Mouse (Mus musculus): ENCODE results near the gene Vav2. TPM values are rescaled to one million over a fixed set of nuclear protein-coding genes. Genes with fewer than 3 reads are reported as not detected.

Gene Vav2
- 7.1 TPM in 2 replicates for polyA plus RNA-seq (2015; fragmentation: Nextera tagmentation; extraction: Ambion mirVana)

GRCm38 (mm10) chr2:27426855-27427457 is at the start of gene Vav2:
Gene Vav2 (minus strand): TSS chr2:27427033.
- ATAC-seq (ENCODE audit: low FRiP score, low TSS enrichment), result peak; percentile 91
- H3K4me3 ChIP-seq (ENCODE audit: low read length), result peak within 1 kb of the TSS; percentile 72
- under 1% methylated on average over 58 of the region's 58 CpGs for WGBS

DNA sequence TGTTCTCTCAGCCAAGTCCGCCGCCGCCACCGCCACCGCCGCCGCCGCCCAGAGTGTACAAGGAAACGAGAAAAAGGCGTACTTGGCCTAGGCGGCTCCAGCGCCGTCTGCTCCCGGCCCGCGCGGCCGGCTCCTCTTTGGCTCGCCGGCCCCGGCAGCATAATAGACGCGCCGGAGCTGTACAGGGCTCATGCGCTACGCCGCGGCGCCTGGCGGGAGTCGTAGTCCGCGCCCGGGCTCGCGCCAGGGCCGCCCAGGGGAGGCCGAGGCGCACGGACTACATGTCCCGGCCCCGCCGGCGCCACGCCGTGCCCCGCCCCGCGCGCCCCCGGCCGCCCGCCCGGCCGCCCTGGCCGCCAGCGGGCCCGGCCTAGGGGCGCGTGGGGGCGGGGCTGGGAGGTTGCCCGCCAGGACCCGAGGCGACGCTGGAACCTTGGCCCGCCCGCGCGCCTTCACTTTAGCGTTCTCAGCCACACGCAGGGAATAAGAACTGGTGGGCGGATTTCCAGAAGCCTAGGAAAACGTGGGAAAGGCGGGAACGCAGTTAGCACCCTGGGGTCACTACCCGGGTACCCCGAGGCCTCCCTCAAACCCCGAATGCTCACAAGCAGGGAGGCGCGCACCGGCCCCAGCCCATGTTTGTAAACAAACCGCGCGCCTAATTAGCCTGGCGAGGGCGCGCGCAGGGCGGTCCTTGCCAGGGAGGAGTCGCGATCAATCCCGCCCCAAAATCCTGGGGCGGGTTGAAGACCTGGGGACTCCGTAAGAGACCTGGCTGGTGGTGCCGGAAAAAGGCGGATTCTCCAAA is 48.9 kb upstream of the Vav2 start:
- Histone ChIP-seq H3K4me2 (replicated peaks; ENCODE audit: low read depth, low read length) (peak overlapping the region; percentile 84), H3K9ac (replicated peaks; ENCODE audit: low read length) (peak overlapping the region; percentile 97), H3K9me3 (ENCODE audit: low read length) (no peaks in the 10 kb centered on the region), H3K4me3 (ENCODE audit: low read length) (peak overlapping the region; percentile 87), H3K27me3 (ENCODE audit: insufficient read depth, low read length) (no peaks in the 10 kb centered on the region), H3K27ac (ENCODE audit: low read length) (peak overlapping the region; percentile 97), H3K4me1 (ENCODE audit: insufficient read depth, low read length) (peaks cover 44% of the 10 kb centered on the region), H3K36me3 (ENCODE audit: insufficient read depth, low read length) (no peaks in the 10 kb centered on the region)
- peak; percentile 99 for ATAC-seq (ENCODE audit: low FRiP score, low TSS enrichment)
- WGBS, result under 1% methylated on average over 87 of the region's 96 CpGs

More at GRCm38 (mm10) chr2:27426855-27427457, at the start of gene Vav2:
- H3K36me3 ChIP-seq (ENCODE audit: insufficient read depth, low read length), result no peaks in the 10 kb centered on the region
- peak within 1 kb of the TSS; percentile 74 for H3K27ac ChIP-seq (ENCODE audit: low read length)
- H3K9me3 ChIP-seq (ENCODE audit: low read length), result no peaks in the 10 kb centered on the region
- H3K4me2 ChIP-seq (replicated peaks; ENCODE audit: low read depth, low read length), result peak within 1 kb of the TSS; percentile 99
- H3K9ac ChIP-seq (replicated peaks; ENCODE audit: low read length), result peak within 1 kb of the TSS; percentile 82
- H3K27me3 ChIP-seq (ENCODE audit: insufficient read depth, low read length), result no peaks in the 10 kb centered on the region
- peaks cover 34% of the 10 kb centered on the region for H3K4me1 ChIP-seq (ENCODE audit: insufficient read depth, low read length)

DNA sequence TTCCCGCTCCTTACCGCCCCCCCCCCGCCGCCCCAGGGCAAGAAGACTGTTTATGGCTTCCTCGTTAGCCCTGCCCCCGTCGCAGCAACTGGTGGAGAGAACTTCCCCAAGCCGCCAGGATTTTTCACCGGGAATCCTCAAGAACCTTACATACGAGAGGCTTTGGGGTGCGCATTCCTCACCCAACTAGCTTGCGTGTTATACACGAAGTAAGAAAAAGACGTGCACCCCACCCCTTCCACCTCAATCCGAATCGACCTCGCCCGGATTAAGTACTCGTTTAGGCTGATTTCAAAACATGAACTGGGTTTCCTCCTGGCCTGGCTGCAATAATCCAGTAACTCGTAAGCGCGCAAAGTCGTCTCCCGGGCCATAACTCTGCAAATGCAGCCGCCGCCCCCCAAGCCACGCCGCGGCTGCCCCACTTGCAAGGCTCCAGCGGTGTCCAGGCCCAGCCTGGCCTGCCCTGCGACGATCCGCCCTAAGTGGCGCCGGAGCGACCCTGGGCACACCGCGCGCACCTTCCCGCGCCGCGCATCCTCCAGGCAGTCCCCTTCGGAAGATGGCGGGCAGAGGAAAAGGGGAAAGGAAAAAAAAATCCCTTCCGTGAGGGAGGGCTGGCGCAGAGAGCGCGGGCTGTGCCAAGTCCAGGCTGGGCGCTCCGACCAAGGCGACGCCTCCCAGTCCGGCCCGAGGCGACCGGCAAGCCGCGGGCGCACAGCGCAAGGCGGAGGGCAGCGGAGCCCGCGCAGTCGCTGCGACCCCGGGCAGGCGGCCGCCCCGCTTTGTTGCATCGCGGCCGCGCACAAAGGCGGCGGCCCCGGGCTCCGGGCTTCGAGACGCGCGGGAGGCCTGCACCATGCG is 48.0 kb upstream of the Vav2 start:
- H3K4me3 ChIP-seq (ENCODE audit: low read length), result peak overlapping the region; percentile 87
- peak overlapping the region; percentile 97 for H3K27ac ChIP-seq (ENCODE audit: low read length)
- H3K4me2 ChIP-seq (replicated peaks; ENCODE audit: low read depth, low read length), result peak overlapping the region; percentile 84
- ATAC-seq (ENCODE audit: low FRiP score, low TSS enrichment), result peak; percentile 24
- peak overlapping the region; percentile 97 for H3K9ac ChIP-seq (replicated peaks; ENCODE audit: low read length)
- no peaks in the 10 kb centered on the region for H3K9me3 ChIP-seq (ENCODE audit: low read length)
- H3K27me3 ChIP-seq (ENCODE audit: insufficient read depth, low read length), result no peaks in the 10 kb centered on the region
- H3K4me1 ChIP-seq (ENCODE audit: insufficient read depth, low read length), result peaks cover 52% of the 10 kb centered on the region
- H3K36me3 ChIP-seq (ENCODE audit: insufficient read depth, low read length), result no peaks in the 10 kb centered on the region
- under 1% methylated on average over 80 of the region's 84 CpGs for WGBS

GRCm38 (mm10) chr2:27473911-27474310 is 47.1 kb upstream of the Vav2 start:
- H3K4me3 ChIP-seq (ENCODE audit: low read length), result peak overlapping the region; percentile 87
- H3K27ac ChIP-seq (ENCODE audit: low read length), result no peak overlapping the region
- H3K27me3 ChIP-seq (ENCODE audit: insufficient read depth, low read length), result no peaks in the 10 kb centered on the region
- H3K4me2 ChIP-seq (replicated peaks; ENCODE audit: low read depth, low read length), result peak overlapping the region; percentile 84
- H3K36me3 ChIP-seq (ENCODE audit: insufficient read depth, low read length), result no peaks in the 10 kb centered on the region
- H3K9me3 ChIP-seq (ENCODE audit: low read length), result no peaks in the 10 kb centered on the region
- H3K4me1 ChIP-seq (ENCODE audit: insufficient read depth, low read length), result peaks cover 57% of the 10 kb centered on the region
- 7% methylated on average over 4 of the region's 4 CpGs for WGBS
- H3K9ac ChIP-seq (replicated peaks; ENCODE audit: low read length), result peak overlapping the region; percentile 97
- no peak for ATAC-seq (ENCODE audit: low FRiP score, low TSS enrichment)

GRCm38 (mm10) chr2:27473061-27473765 is 46.4 kb upstream of the Vav2 start:
- no peak for ATAC-seq (ENCODE audit: low FRiP score, low TSS enrichment)
- Histone ChIP-seq H3K36me3 (ENCODE audit: insufficient read depth, low read length) (no peaks in the 10 kb centered on the region), H3K4me2 (replicated peaks; ENCODE audit: low read depth, low read length) (peak overlapping the region; percentile 84), H3K4me3 (ENCODE audit: low read length) (peak overlapping the region; percentile 87), H3K27me3 (ENCODE audit: insufficient read depth, low read length) (no peaks in the 10 kb centered on the region), H3K4me1 (ENCODE audit: insufficient read depth, low read length) (peaks cover 57% of the 10 kb centered on the region), H3K9me3 (ENCODE audit: low read length) (no peaks in the 10 kb centered on the region), H3K9ac (replicated peaks; ENCODE audit: low read length) (peak overlapping the region; percentile 97), H3K27ac (ENCODE audit: low read length) (no peak overlapping the region)
- 56% methylated on average over 7 of the region's 7 CpGs for WGBS

DNA sequence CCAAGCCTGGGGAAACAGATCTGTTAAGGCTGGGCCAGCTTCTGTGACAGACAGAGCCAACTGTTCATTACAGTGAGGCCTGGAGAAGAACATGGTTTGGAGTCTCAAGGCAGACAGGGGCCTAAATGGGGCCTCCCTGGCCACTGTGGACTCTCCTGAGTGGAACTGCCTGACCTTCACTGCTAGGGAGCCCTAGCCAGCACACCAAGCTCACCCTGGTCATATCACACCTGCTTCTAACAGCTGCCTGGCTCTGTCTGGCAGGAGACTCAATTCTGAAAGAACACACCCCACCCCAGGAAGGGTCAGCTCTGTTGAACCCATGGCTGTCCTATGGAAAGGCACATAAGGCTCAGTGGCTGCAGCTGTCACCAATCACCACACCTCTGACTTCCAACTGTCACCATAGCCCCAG is 44.3 kb upstream of the Vav2 start:
- H3K4me2 ChIP-seq (replicated peaks; ENCODE audit: low read depth, low read length), result no peak overlapping the region
- H3K27me3 ChIP-seq (ENCODE audit: insufficient read depth, low read length), result no peaks in the 10 kb centered on the region
- no peak overlapping the region for H3K4me3 ChIP-seq (ENCODE audit: low read length)
- H3K36me3 ChIP-seq (ENCODE audit: insufficient read depth, low read length), result no peaks in the 10 kb centered on the region
- H3K4me1 ChIP-seq (ENCODE audit: insufficient read depth, low read length), result peaks cover 49% of the 10 kb centered on the region
- no peak overlapping the region for H3K9ac ChIP-seq (replicated peaks; ENCODE audit: low read length)
- no peaks in the 10 kb centered on the region for H3K9me3 ChIP-seq (ENCODE audit: low read length)
- H3K27ac ChIP-seq (ENCODE audit: low read length), result no peak overlapping the region
- ATAC-seq (ENCODE audit: low FRiP score, low TSS enrichment), result no peak

DNA sequence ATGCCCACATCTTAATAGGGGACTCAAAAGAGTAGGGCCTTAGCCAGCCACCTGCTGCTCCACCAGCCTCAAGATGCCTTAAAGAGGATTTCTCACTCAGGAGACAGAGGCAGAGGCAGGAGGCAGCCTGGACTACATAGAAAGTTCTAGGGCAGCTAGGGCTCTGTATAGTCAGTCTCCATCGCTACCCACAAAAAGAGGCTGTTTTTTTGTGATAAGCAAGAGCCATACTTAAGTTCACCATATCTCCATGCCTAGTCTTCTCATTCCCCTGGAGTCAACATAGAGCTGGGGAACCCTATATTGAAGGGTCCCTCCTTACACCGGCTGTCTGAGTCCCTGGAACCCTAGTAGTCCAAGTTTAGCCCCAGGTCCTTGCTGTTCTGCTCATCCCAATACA is 43.7 kb upstream of the Vav2 start:
- Histone ChIP-seq H3K27ac (ENCODE audit: low read length) (no peak overlapping the region), H3K9me3 (ENCODE audit: low read length) (no peaks in the 10 kb centered on the region), H3K4me3 (ENCODE audit: low read length) (no peak overlapping the region), H3K27me3 (ENCODE audit: insufficient read depth, low read length) (no peaks in the 10 kb centered on the region), H3K9ac (replicated peaks; ENCODE audit: low read length) (no peak overlapping the region), H3K4me1 (ENCODE audit: insufficient read depth, low read length) (peaks cover 49% of the 10 kb centered on the region), H3K4me2 (replicated peaks; ENCODE audit: low read depth, low read length) (no peak overlapping the region), H3K36me3 (ENCODE audit: insufficient read depth, low read length) (no peaks in the 10 kb centered on the region)
- 95% methylated on average over 2 of the region's 2 CpGs for WGBS
- ATAC-seq (ENCODE audit: low FRiP score, low TSS enrichment), result no peak

DNA sequence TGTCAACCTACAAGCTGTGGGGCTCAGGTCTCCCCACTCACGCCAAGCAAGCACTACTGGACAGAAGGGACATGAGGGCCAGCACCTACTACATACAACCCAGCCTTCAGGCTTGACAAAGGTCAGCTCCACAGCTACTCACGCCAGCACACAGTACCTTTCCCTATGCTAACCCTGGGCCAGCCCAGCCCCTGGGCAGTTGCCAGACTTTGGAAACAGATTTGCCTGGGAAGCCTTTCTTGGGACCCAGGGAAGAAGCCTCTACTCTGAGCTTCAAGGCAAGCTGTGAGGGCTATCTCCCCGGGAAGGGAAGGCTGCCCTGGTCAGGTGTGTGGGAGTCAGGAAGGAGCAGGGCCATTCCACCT is 43.1 kb upstream of the Vav2 start:
- no peak overlapping the region for H3K27ac ChIP-seq (ENCODE audit: low read length)
- ATAC-seq (ENCODE audit: low FRiP score, low TSS enrichment), result no peak
- H3K9ac ChIP-seq (replicated peaks; ENCODE audit: low read length), result no peak overlapping the region
- no peak overlapping the region for H3K4me3 ChIP-seq (ENCODE audit: low read length)
- 42% methylated on average over 3 of the region's 3 CpGs for WGBS
- no peaks in the 10 kb centered on the region for H3K27me3 ChIP-seq (ENCODE audit: insufficient read depth, low read length)
- H3K36me3 ChIP-seq (ENCODE audit: insufficient read depth, low read length), result no peaks in the 10 kb centered on the region
- H3K4me2 ChIP-seq (replicated peaks; ENCODE audit: low read depth, low read length), result no peak overlapping the region
- H3K4me1 ChIP-seq (ENCODE audit: insufficient read depth, low read length), result peaks cover 49% of the 10 kb centered on the region
- H3K9me3 ChIP-seq (ENCODE audit: low read length), result no peaks in the 10 kb centered on the region

- H3K27me3 ChIP-seq (ENCODE audit: insufficient read depth, low read length), result no peaks in the 10 kb centered on the region
- H3K36me3 ChIP-seq (ENCODE audit: insufficient read depth, low read length), result 0 out of 2 replicates have a peak, but pooled peaks cover 3% of the 10 kb centered on the region
- no peak overlapping the region for H3K4me2 ChIP-seq (replicated peaks; ENCODE audit: low read depth, low read length)
- H3K4me3 ChIP-seq (ENCODE audit: low read length), result no peak overlapping the region
- no peak for ATAC-seq (ENCODE audit: low FRiP score, low TSS enrichment)
- H3K9ac ChIP-seq (replicated peaks; ENCODE audit: low read length), result no peak overlapping the region
- 62% methylated on average over 4 of the region's 4 CpGs for WGBS
- H3K27ac ChIP-seq (ENCODE audit: low read length), result no peak overlapping the region
- no peaks in the 10 kb centered on the region for H3K9me3 ChIP-seq (ENCODE audit: low read length)
- peaks cover 49% of the 10 kb centered on the region for H3K4me1 ChIP-seq (ENCODE audit: insufficient read depth, low read length)
These were observed 42.6 kb upstream of the Vav2 start for GRCm38 (mm10) chr2:27469292-27469990.

Measured in kidney, embryonic 16.5 days (tissue).